Mouse (Mus musculus): ENCODE results near the gene Ltb4r1.

GRCm38 (mm10) chr14:55737086-55737687, 28.6 kb upstream of the Ltb4r1 start:
- TF ChIP-seq EP300 (IDR thresholded peaks at IDR 0.05; ENCODE audit: low read depth in 1 of 2, low read length in 2 of 2) (peak; percentile 92 to 94), GATA1 (IDR thresholded peaks at IDR 0.05; ENCODE audit: low read depth, low read length) (peak; percentile 93), CTCF (IDR thresholded peaks at IDR 0.05 in 2 of 3, conservative IDR thresholded peaks at IDR 0.05 in 1 of 3; ENCODE audit: control insufficient read depth in 1 of 3, insufficient read depth in 1 of 3, low read depth in 2 of 3, low read length in 3 of 3, poor library complexity in 1 of 3, severe bottlenecking in 1 of 3) (no peak), POLR2A (IDR thresholded peaks at IDR 0.05; ENCODE audit: control insufficient read depth in 1 of 2, insufficient read depth in 1 of 2, low read depth in 1 of 2, low read length in 2 of 2, poor library complexity in 1 of 2) (no peak), ELF1 (IDR thresholded peaks at IDR 0.05; ENCODE audit: low read depth, low read length) (no peak), ZMIZ1 (IDR thresholded peaks at IDR 0.05; ENCODE audit: low read depth, low read length) (peak; percentile 63; the same call in 1 of the 2 replicates), ZC3H11A (IDR thresholded peaks at IDR 0.05; ENCODE audit: low read depth, low read length) (no peak), E2F4 (IDR thresholded peaks at IDR 0.05; ENCODE audit: borderline replicate concordance, low read depth, low read length) (no peak), MEF2A (IDR thresholded peaks at IDR 0.05; ENCODE audit: extremely low read depth, insufficient replicate concordance, low read depth, low read length, poor library complexity, severe bottlenecking) (peak; percentile 80; the same call in 1 of the 2 replicates), ZKSCAN1 (IDR thresholded peaks at IDR 0.05; ENCODE audit: low read depth, low read length) (no peak), RAD21 (IDR thresholded peaks at IDR 0.05; ENCODE audit: low read depth, low read length) (no peak), MXI1 (IDR thresholded peaks at IDR 0.05; ENCODE audit: low read depth, low read length) (peak; percentile 50; the same call in 1 of the 2 replicates), SMC3 (IDR thresholded peaks at IDR 0.05; ENCODE audit: low read depth, low read length) (peak; percentile 22; the same call in 1 of the 2 replicates), NRF1 (IDR thresholded peaks at IDR 0.05; ENCODE audit: insufficient read depth, low read depth, low read length, poor library complexity, severe bottlenecking) (no peak)

Data from MEL (cell line).